Mouse (Mus musculus) MEL (cell line): ENCODE measurements around the gene Gm49403. TPM values are rescaled to one million over a fixed set of nuclear protein-coding genes. Genes with fewer than 3 reads are reported as not detected.

Experiments used
- DNase-seq: peaks from one replicate; pipeline ENCODE4 v3.0.0; 2011; ENCODE audit warnings: low read depth, low spot score
- H3K27ac ChIP-seq: 2 replicates; pipeline ENCODE4 v1.5.1; 2012; ENCODE audit warnings: low read depth, mild to moderate bottlenecking, control low read depth, low read length, moderate library complexity; ENCODE audit not compliant: control insufficient read depth
- H3K27me3 ChIP-seq, 2 experiments: fragments of 150-350 bp in 1 of 2; sonication (generic) in 1 of 2; 2 replicates each; pipeline ENCODE4 v1.6.1; 2012; ENCODE audit warnings: low read length in 2 of 2, mild to moderate bottlenecking in 2 of 2, improper control_type of control experiment in 1 of 2, moderate library complexity in 1 of 2; ENCODE audit not compliant: insufficient read depth in 2 of 2, control insufficient read depth in 1 of 2
- H3K36me3 ChIP-seq, 2 experiments: 2 replicates each; pipeline ENCODE4 v1.6.1; 2012 to 2014; ENCODE audit warnings: low read length in 2 of 2, improper control_type of control experiment in 1 of 2, inconsistent platforms in 1 of 2, mild to moderate bottlenecking in 1 of 2; ENCODE audit not compliant: insufficient read depth in 2 of 2, control insufficient read depth in 1 of 2
- H3K4me1 ChIP-seq, 2 experiments: fragments of 150-350 bp in 1 of 2; sonication (generic) in 1 of 2; 2 replicates each; pipeline ENCODE4 v1.6.1; 2012; ENCODE audit warnings: low read length in 2 of 2, improper control_type of control experiment in 1 of 2, mild to moderate bottlenecking in 1 of 2; ENCODE audit not compliant: insufficient read depth in 2 of 2, control insufficient read depth in 1 of 2
- H3K4me3 ChIP-seq, 2 experiments: fragments of 150-350 bp in 1 of 2; sonication (generic) in 1 of 2; 2 replicates each; pipeline ENCODE4 v1.5.1; 2012; ENCODE audit warnings: low read depth in 2 of 2, low read length in 2 of 2, mild to moderate bottlenecking in 2 of 2, moderate library complexity in 2 of 2, control low read depth in 1 of 2, improper control_type of control experiment in 1 of 2; ENCODE audit not compliant: control insufficient read depth in 1 of 2, insufficient read depth in 1 of 2
- H3K79me2 ChIP-seq: 2 replicates; pipeline ENCODE4 v1.6.1; 2012; ENCODE audit warnings: mild to moderate bottlenecking, low read length, moderate library complexity; ENCODE audit not compliant: control insufficient read depth, poor library complexity, insufficient read depth
- H3K9ac ChIP-seq: 2 replicates; pipeline ENCODE4 v1.6.1; 2012; ENCODE audit warnings: low read depth, mild to moderate bottlenecking, control low read depth, low read length, moderate library complexity; ENCODE audit not compliant: control insufficient read depth, poor library complexity, severe bottlenecking
- H3K9me3 ChIP-seq: fragments of 150-350 bp; sonication (generic); replicated peaks from 2 replicates; pipeline ENCODE4 v1.6.1; 2012; ENCODE audit warnings: mild to moderate bottlenecking, low read length, improper control_type of control experiment, moderate library complexity; ENCODE audit not compliant: insufficient read depth
- CTCF ChIP-seq, 3 experiments: IDR thresholded peaks in 2 of 3; conservative IDR thresholded peaks in 1 of 3; 2 replicates each; pipeline ENCODE4 v1.5.1; 2011 to 2012; ENCODE audit warnings: low read length in 3 of 3, low read depth in 2 of 3, mild to moderate bottlenecking in 2 of 3, improper control_type of control experiment in 1 of 3, inconsistent platforms in 1 of 3, mixed read lengths in 1 of 3, moderate library complexity in 1 of 3; ENCODE audit not compliant: control insufficient read depth in 1 of 3, insufficient read depth in 1 of 3, poor library complexity in 1 of 3, severe bottlenecking in 1 of 3
- E2F4 ChIP-seq: IDR thresholded peaks from 2 replicates; pipeline ENCODE4 v1.6.1; 2011; ENCODE audit warnings: low read depth, low read length, improper control_type of control experiment, borderline replicate concordance
- ELF1 ChIP-seq: IDR thresholded peaks from 2 replicates; pipeline ENCODE4 v1.6.1; 2014; ENCODE audit warnings: low read depth, mild to moderate bottlenecking, inconsistent platforms, low read length, improper control_type of control experiment, moderate library complexity
- ETS1 ChIP-seq: IDR thresholded peaks from 2 replicates; pipeline ENCODE4 v1.6.1; 2012; ENCODE audit warnings: low read depth, mild to moderate bottlenecking, inconsistent platforms, low read length, improper control_type of control experiment, moderate library complexity
- GABPA ChIP-seq: IDR thresholded peaks from 2 replicates; pipeline ENCODE4 v1.6.1; 2012; ENCODE audit warnings: low read depth, mild to moderate bottlenecking, inconsistent platforms, low read length, improper control_type of control experiment, moderate library complexity
- HCFC1 ChIP-seq: IDR thresholded peaks from 2 replicates; pipeline ENCODE4 v1.6.1; 2012; ENCODE audit warnings: low read depth, mild to moderate bottlenecking, inconsistent platforms, low read length, improper control_type of control experiment, moderate library complexity
- JUND ChIP-seq: IDR thresholded peaks from 2 replicates; pipeline ENCODE4 v1.6.1; 2011; ENCODE audit warnings: low read depth, mild to moderate bottlenecking, improper control_type of control experiment, low read length
- KAT2A ChIP-seq: conservative IDR thresholded peaks from 2 replicates; pipeline ENCODE4 v1.6.1; 2012; ENCODE audit warnings: low read depth, low read length, improper control_type of control experiment, inconsistent platforms
- MAFK ChIP-seq: IDR thresholded peaks from 2 replicates; pipeline ENCODE4 v1.6.1; 2011; ENCODE audit warnings: low read depth, mild to moderate bottlenecking, low read length, improper control_type of control experiment, borderline replicate concordance
- MAX ChIP-seq: IDR thresholded peaks from 2 replicates; pipeline ENCODE4 v1.6.1; 2011; ENCODE audit warnings: low read length, improper control_type of control experiment
- MAZ ChIP-seq: IDR thresholded peaks from 2 replicates; pipeline ENCODE4 v1.6.1; 2012; ENCODE audit warnings: low read depth, mild to moderate bottlenecking, inconsistent platforms, low read length, improper control_type of control experiment
- MEF2A ChIP-seq: IDR thresholded peaks from 2 replicates; pipeline ENCODE4 v1.6.1; 2014; ENCODE audit warnings: low read depth, mild to moderate bottlenecking, inconsistent platforms, low read length, improper control_type of control experiment; ENCODE audit not compliant: poor library complexity, insufficient replicate concordance, severe bottlenecking; ENCODE audit errors: extremely low read depth
- MXI1 ChIP-seq: IDR thresholded peaks from 2 replicates; pipeline ENCODE4 v1.6.1; 2011; ENCODE audit warnings: mild to moderate bottlenecking, low read depth, low read length, improper control_type of control experiment
- MYB ChIP-seq: IDR thresholded peaks from 2 replicates; pipeline ENCODE4 v1.6.1; 2011; ENCODE audit warnings: mild to moderate bottlenecking, low read depth, low read length, improper control_type of control experiment
- NELFE ChIP-seq: IDR thresholded peaks from 2 replicates; pipeline ENCODE4 v1.6.1; 2011; ENCODE audit warnings: low read depth, low read length, improper control_type of control experiment
- POLR2A ChIP-seq, 2 experiments: IDR thresholded peaks; 2 replicates each; pipeline ENCODE4 v1.6.1; 2011 to 2012; ENCODE audit warnings: low read length in 2 of 2, mild to moderate bottlenecking in 2 of 2, control low read depth in 1 of 2, improper control_type of control experiment in 1 of 2, low read depth in 1 of 2, moderate library complexity in 1 of 2; ENCODE audit not compliant: control insufficient read depth in 1 of 2, insufficient read depth in 1 of 2, poor library complexity in 1 of 2
- POLR2AphosphoS2 ChIP-seq: IDR thresholded peaks from 2 replicates; pipeline ENCODE4 v1.6.1; 2011; ENCODE audit warnings: low read length, improper control_type of control experiment
- POLR2AphosphoS5 ChIP-seq: IDR thresholded peaks from 2 replicates; pipeline ENCODE4 v1.6.1; 2012; ENCODE audit warnings: low read depth, borderline replicate concordance, mild to moderate bottlenecking, inconsistent platforms, low read length, moderate library complexity, mixed read lengths
- RAD21 ChIP-seq: IDR thresholded peaks from 2 replicates; pipeline ENCODE4 v1.6.1; 2011; ENCODE audit warnings: mild to moderate bottlenecking, low read depth, low read length, improper control_type of control experiment
- RCOR1 ChIP-seq: IDR thresholded peaks from 2 replicates; pipeline ENCODE4 v1.6.1; 2012; ENCODE audit warnings: low read depth, mild to moderate bottlenecking, inconsistent platforms, low read length, improper control_type of control experiment
- SIN3A ChIP-seq: IDR thresholded peaks from 2 replicates; pipeline ENCODE4 v1.6.1; 2012; ENCODE audit warnings: low read length, improper control_type of control experiment, inconsistent platforms
- TAL1 ChIP-seq: IDR thresholded peaks from 2 replicates; pipeline ENCODE4 v1.6.1; 2012; ENCODE audit warnings: mild to moderate bottlenecking, inconsistent platforms, low read length, moderate library complexity, mixed read lengths
- TBP ChIP-seq: IDR thresholded peaks from 2 replicates; pipeline ENCODE4 v1.8.0; 2011; ENCODE audit warnings: low read depth, low read length, improper control_type of control experiment
- TCF12 ChIP-seq: IDR thresholded peaks from 2 replicates; pipeline ENCODE4 v1.6.1; 2014; ENCODE audit warnings: low read depth, mild to moderate bottlenecking, inconsistent platforms, low read length, improper control_type of control experiment, moderate library complexity
- UBTF ChIP-seq: IDR thresholded peaks from 2 replicates; pipeline ENCODE4 v1.6.1; 2012; ENCODE audit warnings: low read depth, mild to moderate bottlenecking, inconsistent platforms, low read length, improper control_type of control experiment, moderate library complexity, borderline replicate concordance; ENCODE audit not compliant: insufficient read depth
- USF1 ChIP-seq: IDR thresholded peaks from 2 replicates; pipeline ENCODE4 v1.6.1; 2014; ENCODE audit warnings: low read depth, mild to moderate bottlenecking, inconsistent platforms, low read length, improper control_type of control experiment, moderate library complexity
- ZKSCAN1 ChIP-seq: IDR thresholded peaks from 2 replicates; pipeline ENCODE4 v1.6.1; 2012; ENCODE audit warnings: low read depth, mild to moderate bottlenecking, inconsistent platforms, low read length, improper control_type of control experiment, moderate library complexity
- polyA plus RNA-seq, 2 experiments: library from polyadenylated mRNA; stranded (reverse) in 1 of 2; unstranded in 1 of 2; fragments of >175 nt in 1 of 2; fragments of >200 nt in 1 of 2; gene quantifications; 2 replicates each; pipeline versions ENCODE4 v1.2.1 to v1.2.4; 2012; ENCODE audit warnings: low replicate concordance in 2 of 2, low read depth in 1 of 2; ENCODE audit not compliant: insufficient read length in 2 of 2, insufficient read depth in 1 of 2, missing spikeins in 1 of 2
- total RNA-seq: library from RNA; depleted of rRNA; stranded (reverse); fragments of 300-350 nt; gene quantifications from 2 replicates; pipeline ENCODE4 v1.2.3, GENCODE M21; 2012

Gene Gm49403
- total and polyA plus RNA-seq, 3 experiments = not detected

DNA sequence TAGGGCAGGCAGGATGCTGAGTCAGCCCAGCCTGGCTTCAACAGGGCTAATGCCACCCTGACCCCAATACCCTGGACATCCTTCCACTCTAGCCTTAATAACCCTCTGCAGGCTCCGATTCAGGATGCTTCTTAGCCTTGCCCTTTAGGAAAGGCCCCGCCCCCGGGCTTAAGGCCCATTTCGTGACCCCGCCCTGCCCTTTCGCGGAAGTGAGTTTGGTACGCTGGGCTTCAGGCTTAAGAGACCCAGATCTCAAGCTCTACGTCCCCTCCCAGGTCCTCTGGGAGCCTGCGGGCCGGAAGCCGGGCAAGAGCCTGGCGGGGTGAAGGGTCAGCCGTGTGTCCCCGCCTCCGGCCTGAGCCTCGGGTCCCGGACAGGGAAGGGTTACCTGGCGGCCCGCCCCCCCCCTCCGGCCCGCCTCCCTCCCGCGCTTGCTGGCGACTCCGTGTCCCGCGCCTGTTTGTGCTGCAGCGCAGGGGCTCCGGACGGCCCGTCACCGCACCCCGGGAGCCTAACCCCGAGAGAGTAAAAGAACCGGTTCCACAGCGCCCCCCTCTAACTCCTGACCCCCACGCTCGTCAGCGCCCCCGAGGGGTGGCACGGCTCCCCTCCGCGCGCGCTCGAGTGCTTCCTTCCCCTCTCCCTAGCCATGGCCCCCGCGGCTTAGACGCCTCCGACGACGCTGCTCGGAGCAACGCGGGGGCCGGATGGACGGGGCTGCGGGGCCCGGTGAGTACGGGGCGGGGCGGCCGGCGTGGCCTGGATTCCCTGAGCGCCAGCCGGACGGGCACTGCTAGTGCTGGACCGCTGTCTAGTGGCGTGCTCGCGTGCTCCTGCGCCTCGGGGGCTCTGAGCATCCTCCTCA is 45.7 kb downstream of the Gm49403 start, which contains the start of the genes Rom1 and Eml3:
Gene Rom1 (minus strand): TSS at position 133 of the 865 bp plus-strand sequence.
Gene Eml3 (plus strand): TSS at position 329 of the 865 bp plus-strand sequence.
- Histone ChIP-seq H3K27me3 (no peaks in the 10 kb centered on the region), H3K27ac (peak within 1 kb of the TSS; percentile 63), H3K9me3 (no peaks in the 10 kb centered on the region), H3K9ac (peak within 1 kb of the TSS; percentile 89), H3K4me1 (peaks cover 18 to 37% of the 10 kb centered on the region in 2 experiments), H3K4me3 (peak within 1 kb of the TSS; percentile 66 to 79), H3K79me2 (no peaks in the 10 kb centered on the region; the same call in none of the 2 replicates), H3K36me3 (peaks cover 0 to 27% of the 10 kb centered on the region in 2 experiments; a peak in 2 of 4 replicates)
- peak; percentile 88 for DNase-seq
- TF ChIP-seq UBTF (no peak), NELFE (peak; percentile 36), MAZ (peak; percentile 34; the same call in 1 of the 2 replicates), POLR2A (IDR thresholded peaks at IDR 0.05; ENCODE audit: control insufficient read depth in 1 of 2, insufficient read depth in 1 of 2, low read depth in 1 of 2, low read length in 2 of 2, poor library complexity in 1 of 2) (peak; percentile 24 to 63; a peak in 2 of 4 replicates), CTCF (IDR thresholded peaks at IDR 0.05 in 2 of 3, conservative IDR thresholded peaks at IDR 0.05 in 1 of 3; ENCODE audit: control insufficient read depth in 1 of 3, insufficient read depth in 1 of 3, low read depth in 2 of 3, low read length in 3 of 3, poor library complexity in 1 of 3, severe bottlenecking in 1 of 3) (peak in 2 of 3 experiments; percentile 62 to 70; a peak in 4 of 6 replicates), MYB (no peak), SIN3A (peak; percentile 21; the same call in 1 of the 2 replicates), HCFC1 (peak; percentile 24; the same call in 1 of the 2 replicates), TCF12 (peak; percentile 34; the same call in 1 of the 2 replicates), MXI1 (peak; percentile 41; the same call in 1 of the 2 replicates), ELF1 (peak; percentile 79), TBP (peak; percentile 30; the same call in 1 of the 2 replicates), MEF2A (no peak)

DNA sequence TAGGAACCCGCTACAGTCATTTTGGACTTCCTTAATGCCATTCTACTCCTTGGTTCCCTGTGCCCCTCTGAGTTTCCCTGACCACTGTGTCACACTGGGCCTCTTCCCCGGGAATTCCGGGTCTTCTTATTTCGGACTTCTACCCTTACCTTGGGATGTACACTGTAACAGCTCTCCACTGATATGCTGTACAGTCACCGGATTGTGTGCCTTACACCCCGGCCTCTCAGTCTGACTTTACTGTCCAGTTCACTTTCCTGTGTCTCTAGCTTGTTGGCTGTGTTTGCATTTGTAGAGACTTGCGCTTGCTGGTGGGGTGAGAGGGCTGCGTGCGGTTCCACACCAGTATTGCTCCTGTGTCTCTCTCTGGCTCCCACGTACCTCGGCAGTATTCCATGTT is 46.4 kb downstream of the Gm49403 start:
- Histone ChIP-seq H3K79me2 (no peaks in the 10 kb centered on the region; the same call in none of the 2 replicates), H3K4me3 (peak overlapping the region; percentile 66 to 79), H3K9ac (peak overlapping the region; percentile 89), H3K36me3 (peaks cover 0 to 27% of the 10 kb centered on the region in 2 experiments; a peak in 2 of 4 replicates), H3K4me1 (peaks cover 18 to 37% of the 10 kb centered on the region in 2 experiments), H3K27me3 (no peaks in the 10 kb centered on the region), H3K27ac (peak overlapping the region; percentile 50), H3K9me3 (no peaks in the 10 kb centered on the region)
- TF ChIP-seq RCOR1 = no peak
- no peak for TF ChIP-seq RAD21
- TF ChIP-seq ZKSCAN1 = no peak
- TF ChIP-seq ETS1 = no peak
- no peak for TF ChIP-seq ELF1
- TF ChIP-seq TAL1 = no peak
- TF ChIP-seq POLR2AphosphoS2 = no peak
- no peak for TF ChIP-seq MAX
- TF ChIP-seq MAFK = no peak
- TF ChIP-seq USF1 = no peak
- TF ChIP-seq TBP = no peak
- no peak for TF ChIP-seq KAT2A
- TF ChIP-seq NELFE = no peak
- no peak for TF ChIP-seq GABPA
- TF ChIP-seq E2F4 = no peak
- no peak for TF ChIP-seq MAZ
- TF ChIP-seq JUND = no peak
- TF ChIP-seq POLR2AphosphoS5 = no peak
- DNase-seq = peak; percentile 27
